Mouse (Mus musculus) erythroblast, embryonic 14.5 days (primary cell): ENCODE measurements around the gene Alx3.

ENCODE experiments used
- GATA1 ChIP-seq: IDR thresholded peaks from 2 replicates; pipeline ENCODE4 v1.6.1; 2012; ENCODE audit warnings: low read length, inconsistent platforms, mixed read lengths
- TAL1 ChIP-seq: IDR thresholded peaks from 3 replicates; pipeline ENCODE4 v1.6.1; 2012; ENCODE audit warnings: low read length, inconsistent platforms, mixed read lengths

- TF ChIP-seq TAL1 (no peak), GATA1 (no peak)
These were observed 2.3 kb downstream of the Alx3 start for GRCm38 (mm10) chr3:107597134-107597533.
